Mouse (Mus musculus): Measurements from ENCODE around the gene Arhgap1. TPM values are rescaled to one million over a fixed set of nuclear protein-coding genes. Genes with fewer than 3 reads are reported as not detected.

Gene Arhgap1
- total RNA-seq, 2 experiments from 2014 or later: 74.2 to 80.4 TPM

- intact Hi-C loops (cut with DNase I): loop anchor here (5.0 kb wide), 1 partner anchor 272 kb away; no protein-coding TSS in a partner anchor
- peak overlapping the region; percentile 69 for H3K4me3 ChIP-seq
- no peak for TF ChIP-seq CTCF (IDR thresholded peaks at IDR 0.05)
- H3K27ac ChIP-seq: peak overlapping the region; percentile 79
- DNase-seq (ENCODE audit: extremely low spot score in 1 of 2, low spot score in 2 of 2): no peak
These were observed 818 bp downstream of the Arhgap1 start for GRCm38 (mm10) chr2:91650360-91650995.

- no peak for TF ChIP-seq CTCF (IDR thresholded peaks at IDR 0.05)
- no peak overlapping the region for H3K4me3 ChIP-seq
- DNase-seq (ENCODE audit: extremely low spot score in 1 of 2, low spot score in 2 of 2): no peak
- H3K27ac ChIP-seq: peak overlapping the region; percentile 6; the same call in 1 of the 2 replicates
- intact Hi-C loops (cut with DNase I): loop anchor here (5.0 kb wide), 1 partner anchor 271 kb away; no protein-coding TSS in a partner anchor
These were observed 2.0 kb downstream of the Arhgap1 start for GRCm38 (mm10) chr2:91651458-91652258.

- Histone ChIP-seq H3K27ac (peak overlapping the region; percentile 83), H3K4me3 (peak overlapping the region; percentile 31)
- TF ChIP-seq CTCF (IDR thresholded peaks at IDR 0.05): no peak
- intact Hi-C loops (cut with DNase I): loop anchor here (5.0 kb wide), 1 partner anchor 269 kb away; no protein-coding TSS in a partner anchor
- no peak for DNase-seq (ENCODE audit: extremely low spot score in 1 of 2, low spot score in 2 of 2)
These were observed 3.2 kb downstream of the Arhgap1 start for GRCm38 (mm10) chr2:91652863-91653262.

GRCm38 (mm10) chr2:91655388-91655787, 5.7 kb downstream of the Arhgap1 start:
- intact Hi-C loops (cut with DNase I): no loop called here
- Histone ChIP-seq H3K4me3 (no peak overlapping the region), H3K27ac (no peak overlapping the region)
- DNase-seq (ENCODE audit: extremely low spot score in 1 of 2, low spot score in 2 of 2): no peak
- no peak for TF ChIP-seq CTCF (IDR thresholded peaks at IDR 0.05)

GRCm38 (mm10) chr2:91655827-91656226, 6.2 kb downstream of the Arhgap1 start:
- DNase-seq (ENCODE audit: extremely low spot score in 1 of 2, low spot score in 2 of 2): no peak
- H3K27ac ChIP-seq: no peak overlapping the region
- intact Hi-C loops (cut with DNase I): no loop called here
- H3K4me3 ChIP-seq: no peak overlapping the region
- TF ChIP-seq CTCF (IDR thresholded peaks at IDR 0.05): no peak

- Histone ChIP-seq H3K4me3 (no peak overlapping the region), H3K27ac (no peak overlapping the region)
- intact Hi-C loops (cut with DNase I): no loop called here
- peak; percentile 24 for TF ChIP-seq CTCF (IDR thresholded peaks at IDR 0.05)
- no peak for DNase-seq (ENCODE audit: extremely low spot score in 1 of 2, low spot score in 2 of 2)
These were observed 7.1 kb downstream of the Arhgap1 start for GRCm38 (mm10) chr2:91656774-91657173.

GRCm38 (mm10) chr2:91659657-91660056, 10.0 kb downstream of the Arhgap1 start:
- TF ChIP-seq CTCF (IDR thresholded peaks at IDR 0.05): no peak
- intact Hi-C loops (cut with DNase I): no loop called here
- Histone ChIP-seq H3K27ac (no peak overlapping the region), H3K4me3 (no peak overlapping the region)
- no peak for DNase-seq (ENCODE audit: extremely low spot score in 1 of 2, low spot score in 2 of 2)

GRCm38 (mm10) chr2:91660981-91661380, 11.3 kb downstream of the Arhgap1 start:
- DNase-seq (ENCODE audit: extremely low spot score in 1 of 2, low spot score in 2 of 2): no peak
- no peak overlapping the region for H3K27ac ChIP-seq
- no peak for TF ChIP-seq CTCF (IDR thresholded peaks at IDR 0.05)

GRCm38 (mm10) chr2:91664780-91665179, 15.1 kb downstream of the Arhgap1 start:
- H3K27ac ChIP-seq: no peak overlapping the region
- DNase-seq (ENCODE audit: extremely low spot score in 1 of 2, low spot score in 2 of 2): no peak
- no peak overlapping the region for H3K4me3 ChIP-seq
- intact Hi-C loops (cut with DNase I): no loop called here
- no peak for TF ChIP-seq CTCF (IDR thresholded peaks at IDR 0.05)

More at GRCm38 (mm10) chr2:91660981-91661380, 11.3 kb downstream of the Arhgap1 start:
- intact Hi-C loops (cut with DNase I): no loop called here
- H3K4me3 ChIP-seq: no peak overlapping the region

GRCm38 (mm10) chr2:91666386-91666910, 16.8 kb downstream of the Arhgap1 start:
- intact Hi-C loops (cut with DNase I): no loop called here
- Histone ChIP-seq H3K27ac (no peak overlapping the region), H3K4me3 (no peak overlapping the region)
- DNase-seq (ENCODE audit: extremely low spot score in 1 of 2, low spot score in 2 of 2): no peak
- no peak for TF ChIP-seq CTCF (IDR thresholded peaks at IDR 0.05)

GRCm38 (mm10) chr2:91667747-91668146, 18.1 kb downstream of the Arhgap1 start:
- no peak overlapping the region for H3K27ac ChIP-seq
- no peak for TF ChIP-seq CTCF (IDR thresholded peaks at IDR 0.05)
- no peak overlapping the region for H3K4me3 ChIP-seq
- DNase-seq (ENCODE audit: extremely low spot score in 1 of 2, low spot score in 2 of 2): no peak
- intact Hi-C loops (cut with DNase I): no loop called here

- intact Hi-C loops (cut with DNase I): no loop called here
- no peak for TF ChIP-seq CTCF (IDR thresholded peaks at IDR 0.05)
- no peak overlapping the region for H3K4me3 ChIP-seq
- no peak overlapping the region for H3K27ac ChIP-seq
- DNase-seq (ENCODE audit: extremely low spot score in 1 of 2, low spot score in 2 of 2): no peak
These were observed 19.7 kb downstream of the Arhgap1 start for GRCm38 (mm10) chr2:91669326-91669725.

All from left cerebral cortex, adult 2 months (tissue).